Mouse (Mus musculus): Measurements from ENCODE around the gene Kcnab1.

Gene Kcnab1

DNA sequence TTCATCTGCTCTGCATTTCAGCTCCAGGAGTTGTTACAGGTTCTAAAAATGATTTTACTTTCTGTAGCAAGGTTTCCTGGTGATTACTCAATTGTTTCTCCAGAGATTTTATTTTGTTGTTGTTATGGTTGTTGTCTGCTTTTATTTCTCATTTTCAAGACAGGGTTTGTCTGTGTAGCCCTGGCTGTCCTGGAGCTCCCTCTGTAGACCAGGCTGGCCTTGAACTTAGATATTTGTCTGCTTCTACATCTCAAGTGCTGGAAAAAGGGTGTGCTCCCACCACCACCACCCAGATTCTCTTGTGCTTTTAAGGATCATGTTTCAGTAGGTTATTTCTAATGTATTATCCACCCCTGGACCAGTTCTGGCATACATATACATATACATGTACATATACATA, 207.6 kb downstream of the Kcnab1 start:
- DNase-seq (ENCODE audit: low read depth, low spot score), result no peak

DNA sequence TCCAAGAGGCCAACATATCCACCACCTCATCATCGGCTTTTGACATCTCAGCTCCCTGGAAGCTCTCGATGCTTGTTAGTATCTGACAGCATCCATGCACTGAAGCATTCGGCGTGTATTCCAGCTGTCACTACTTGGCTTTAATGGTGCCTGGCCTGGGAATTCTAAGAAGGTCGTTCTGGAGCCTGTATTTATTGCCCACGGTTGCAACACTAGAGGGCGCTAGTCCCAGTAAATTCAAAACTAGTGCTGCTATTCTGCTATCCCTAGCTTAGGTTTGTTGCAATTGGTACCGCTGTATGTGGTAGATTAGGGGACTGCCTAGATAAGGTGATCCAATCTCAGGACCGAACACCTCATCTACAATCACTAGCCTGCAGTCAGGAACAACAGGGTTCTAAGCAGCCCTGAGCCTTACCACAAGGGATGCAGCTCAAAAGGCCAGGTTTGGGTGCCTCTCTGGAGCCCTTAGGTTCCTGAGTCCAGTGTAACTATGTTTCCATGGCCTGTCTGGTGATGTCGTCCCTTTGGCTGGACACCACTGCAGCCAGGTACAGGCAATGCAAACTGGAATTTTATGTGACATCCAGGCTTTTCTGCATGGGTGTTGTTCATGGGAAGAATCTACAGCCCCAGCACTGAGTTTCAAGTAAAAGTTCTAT, 208.8 kb downstream of the Kcnab1 start:
- DNase-seq (ENCODE audit: low read depth, low spot score), result peak; percentile 71

DNA sequence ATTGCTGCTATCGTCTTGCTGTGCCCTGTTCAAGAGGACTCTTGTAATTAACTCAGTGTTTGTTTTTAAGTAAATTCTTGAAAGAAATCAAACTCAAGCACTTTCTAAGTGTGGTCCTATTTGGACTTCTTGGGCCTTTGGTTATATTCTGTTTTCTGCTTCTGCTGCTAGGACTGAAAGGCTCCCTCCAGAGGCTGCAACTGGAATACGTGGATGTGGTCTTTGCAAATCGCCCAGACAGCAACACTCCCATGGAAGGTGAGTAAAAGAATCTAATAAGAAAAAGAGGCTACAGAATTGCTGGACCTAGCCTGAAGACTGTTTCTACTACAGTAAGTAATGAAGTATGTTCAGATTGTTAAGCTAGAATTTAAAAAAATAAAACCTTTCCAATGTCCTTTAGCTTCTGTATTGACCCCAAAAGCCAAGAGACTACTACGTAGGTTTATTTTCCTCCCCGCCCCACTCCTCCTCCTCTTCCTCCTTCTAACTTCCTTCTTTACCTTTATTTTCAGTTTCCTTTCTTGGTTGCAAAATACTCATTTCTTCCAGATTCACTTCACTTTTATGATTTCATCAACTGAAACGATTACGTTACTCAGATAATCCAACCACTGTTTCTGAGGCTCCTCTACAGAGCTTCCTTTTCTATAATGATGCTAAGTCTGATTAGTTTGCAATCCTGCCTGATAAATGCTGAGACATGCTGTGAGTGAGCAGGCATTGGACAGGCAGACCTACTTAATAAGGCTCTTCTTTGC, 210.2 kb downstream of the Kcnab1 start:
- DNase-seq (ENCODE audit: low read depth, low spot score), result peak; percentile 26

DNA sequence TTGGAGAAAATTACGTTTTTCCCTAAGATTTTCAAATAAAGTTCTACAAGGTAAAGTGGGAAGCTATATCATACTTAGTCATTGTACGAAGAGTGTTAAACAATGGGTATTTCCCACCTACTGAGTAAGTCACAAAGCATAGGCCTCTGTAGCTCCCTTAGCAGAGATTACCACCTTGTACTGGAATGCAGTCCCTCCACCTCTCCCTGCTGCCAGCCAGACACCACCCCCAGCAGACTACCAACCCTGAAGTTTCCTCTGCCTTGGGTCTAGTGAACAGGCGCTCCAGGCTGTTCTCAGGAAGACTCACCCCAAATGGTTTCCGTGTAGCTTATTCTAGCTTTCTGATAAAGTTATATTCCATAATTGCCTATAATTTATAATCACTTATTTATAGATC, 211.8 kb downstream of the Kcnab1 start:
- no peak for DNase-seq (ENCODE audit: low read depth, low spot score)

- no peak for DNase-seq (ENCODE audit: low read depth, low spot score)
These were observed 213.0 kb downstream of the Kcnab1 start for GRCm38 (mm10) chr3:65321981-65322779.

GRCm38 (mm10) chr3:65325254-65325653, 216.1 kb downstream of the Kcnab1 start:
- no peak for DNase-seq (ENCODE audit: low read depth, low spot score)

DNA sequence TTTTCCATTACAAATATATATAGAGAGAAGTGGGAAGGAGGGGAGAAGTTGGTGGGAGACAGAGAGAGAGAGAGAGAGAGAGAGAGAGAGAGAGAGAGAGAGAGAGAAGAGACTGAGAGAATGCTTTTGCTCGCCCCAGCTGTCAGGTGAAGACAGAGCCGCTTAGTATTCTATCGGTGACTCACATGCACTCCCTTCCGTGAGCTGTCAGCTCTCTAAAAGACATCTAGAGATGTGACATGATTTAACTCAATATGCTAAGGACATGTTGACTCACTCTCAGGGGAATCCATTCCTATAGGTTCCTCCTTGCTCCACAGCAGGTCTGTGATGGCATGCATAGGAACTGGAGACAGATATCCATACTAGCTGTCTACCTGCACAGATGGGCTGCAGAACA, 219.6 kb downstream of the Kcnab1 start:
- DNase-seq (ENCODE audit: low read depth, low spot score), result no peak

- no peak for DNase-seq (ENCODE audit: low read depth, low spot score)
These were observed 228.8 kb downstream of the Kcnab1 start for GRCm38 (mm10) chr3:65337835-65338464.

GRCm38 (mm10) chr3:65340173-65340951, 231.2 kb downstream of the Kcnab1 start:
- no peak for DNase-seq (ENCODE audit: low read depth, low spot score)

DNA sequence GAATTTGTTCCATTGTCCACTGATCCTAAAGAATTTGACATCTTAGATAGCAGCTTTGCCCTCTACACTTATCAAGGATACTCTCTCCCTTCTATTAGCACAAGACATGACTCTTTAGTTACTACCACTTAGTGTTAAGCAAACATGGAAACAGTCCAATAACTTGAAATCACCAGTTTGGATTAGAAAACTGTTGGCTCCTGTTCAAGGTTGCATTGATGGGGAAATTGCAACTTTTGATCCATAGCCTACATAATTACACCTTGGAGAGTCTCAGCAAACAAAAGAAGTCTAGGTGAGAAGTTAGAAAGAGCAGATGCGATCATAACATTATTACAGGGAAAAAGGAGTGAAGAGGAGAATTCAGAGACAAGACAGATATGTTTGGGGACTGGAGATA, 237.0 kb downstream of the Kcnab1 start:
- no peak for DNase-seq (ENCODE audit: low read depth, low spot score)

DNA sequence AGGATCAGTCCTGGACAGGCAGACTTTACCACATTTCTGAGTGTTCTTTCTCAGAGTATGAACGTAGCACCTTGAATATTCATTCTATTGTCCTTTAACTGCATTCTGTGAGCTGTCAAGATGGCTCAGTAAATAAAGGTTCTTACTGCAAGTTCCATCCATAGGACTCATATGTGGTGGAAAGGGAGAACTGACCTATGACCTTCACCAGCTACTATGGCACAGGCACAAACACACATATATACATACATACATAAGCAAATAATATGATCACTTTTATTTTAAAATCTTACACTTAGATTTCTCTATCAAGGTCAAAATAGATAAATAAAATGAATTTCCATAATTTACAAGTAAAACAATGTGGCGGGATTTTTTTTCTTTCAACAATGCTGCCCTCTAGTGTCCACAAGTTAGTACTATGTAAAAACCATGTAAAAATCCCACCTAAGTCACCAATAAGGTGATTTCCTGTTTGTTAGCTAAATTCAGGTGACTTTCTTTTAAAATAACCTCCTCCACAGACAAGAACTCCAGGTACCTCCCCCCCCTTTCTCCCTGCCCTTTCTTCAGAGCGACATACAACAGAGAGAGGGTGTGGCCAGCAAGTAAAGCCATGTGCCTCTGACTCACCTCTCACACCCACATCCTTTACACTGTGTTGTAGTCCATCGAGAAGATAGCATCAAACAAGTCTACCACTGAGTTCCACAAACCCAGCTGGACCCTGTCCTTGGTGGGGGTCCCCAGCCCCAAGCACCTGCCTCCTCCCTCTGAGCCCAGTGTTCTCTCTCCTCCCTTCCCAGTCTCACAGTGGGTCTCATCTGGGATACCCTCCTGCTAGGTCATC, 243.3 kb downstream of the Kcnab1 start:
- no peak for DNase-seq (ENCODE audit: low read depth, low spot score)

GRCm38 (mm10) chr3:65353263-65354037, 244.3 kb downstream of the Kcnab1 start:
- no peak for DNase-seq (ENCODE audit: low read depth, low spot score)

DNA sequence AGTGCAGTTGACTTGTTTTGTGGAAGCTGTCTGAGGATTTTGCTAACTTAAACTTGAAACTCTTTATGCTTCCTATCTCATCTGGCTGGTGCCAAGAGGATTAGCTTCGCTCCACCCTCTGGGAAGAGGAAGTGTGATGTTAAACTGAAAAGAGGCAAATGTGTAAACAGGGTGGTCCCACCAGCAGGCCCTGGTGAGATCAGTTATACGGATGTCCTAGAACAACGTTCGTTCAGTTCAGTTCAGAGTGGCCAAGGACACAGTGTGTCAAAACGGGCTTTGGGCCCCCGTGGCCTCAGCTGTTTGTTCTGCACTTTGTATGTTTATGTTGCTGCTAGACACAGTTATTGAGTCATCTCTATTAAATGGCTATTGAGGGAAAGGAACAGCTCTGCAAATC, 246.3 kb downstream of the Kcnab1 start:
- DNase-seq (ENCODE audit: low read depth, low spot score), result no peak

DNA sequence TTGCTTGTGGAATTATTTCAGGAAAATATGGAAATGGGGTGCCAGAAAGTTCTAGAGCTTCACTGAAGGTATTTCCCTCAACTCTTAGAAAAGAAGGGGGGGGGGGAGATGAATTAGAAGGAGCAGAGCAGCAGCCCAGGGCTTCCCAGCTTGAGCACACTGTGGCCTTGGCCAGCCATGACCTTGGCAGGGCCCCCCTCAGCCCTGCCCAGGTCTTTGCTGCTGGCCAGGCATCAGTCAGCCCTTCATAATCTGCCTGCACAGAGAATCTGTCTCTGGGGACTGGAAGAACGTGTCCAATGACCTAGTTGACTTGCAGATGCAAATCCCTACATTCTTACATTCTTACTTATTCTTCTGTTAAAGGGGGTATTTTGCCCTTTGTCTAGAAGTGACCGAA, 249.1 kb downstream of the Kcnab1 start:
- no peak for DNase-seq (ENCODE audit: low read depth, low spot score)

- no peak for DNase-seq (ENCODE audit: low read depth, low spot score)
These were observed 249.7 kb downstream of the Kcnab1 start for GRCm38 (mm10) chr3:65358841-65359240.

- DNase-seq (ENCODE audit: low read depth, low spot score), result no peak
These were observed 251.2 kb downstream of the Kcnab1 start for GRCm38 (mm10) chr3:65360163-65360969.

GRCm38 (mm10) chr3:65363438-65363837, 254.3 kb downstream of the Kcnab1 start:
- DNase-seq (ENCODE audit: low read depth, low spot score), result no peak

DNA sequence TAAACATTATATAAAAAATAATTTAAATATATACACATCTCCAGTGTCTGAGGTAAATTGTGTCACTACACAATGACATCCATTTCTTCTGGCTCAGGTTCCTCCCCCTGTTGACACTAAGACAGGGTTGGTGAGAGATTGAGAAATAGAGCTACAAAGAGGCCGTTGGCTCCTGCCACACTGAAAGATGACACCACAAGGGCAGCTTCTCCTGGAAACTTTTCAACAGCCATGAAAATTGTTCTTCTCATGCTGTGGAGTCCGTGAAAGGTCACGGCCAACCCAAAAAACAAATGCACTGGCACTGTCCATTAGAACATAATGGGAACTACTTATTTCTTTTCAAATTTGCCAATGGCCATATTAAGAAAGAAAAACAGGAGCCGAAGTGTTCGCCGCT, 256.0 kb downstream of the Kcnab1 start:
- DNase-seq (ENCODE audit: low read depth, low spot score), result no peak

Data from ZHBTc4 (cell line).